Mouse (Mus musculus) small intestine, adult 2 months (tissue): Measurements from ENCODE around the gene Crym.

Source experiments
- CTCF ChIP-seq: fragments of 200-500 bp; IDR thresholded peaks from 2 replicates; pipeline ENCODE4 v1.5.1; 2012; ENCODE audit warnings: low read depth, mild to moderate bottlenecking, control low read depth, inconsistent platforms, low read length, moderate library complexity, mixed read lengths; ENCODE audit not compliant: insufficient replicate concordance, insufficient read length; ENCODE audit errors: extremely low read depth
- POLR2A ChIP-seq: fragments of 200-500 bp; IDR thresholded peaks from 2 replicates; pipeline ENCODE4 v1.6.1; 2012; ENCODE audit warnings: low read depth, mild to moderate bottlenecking, control low read depth, inconsistent platforms, low read length, moderate library complexity

- TF ChIP-seq CTCF (no peak), POLR2A (peak; percentile 60; the same call in 1 of the 2 replicates)
Measured at GRCm38 (mm10) chr7:120174723-120175504, 27.0 kb downstream of the Crym start.
